Mouse (Mus musculus) intestine, embryonic 14.5 days (tissue): Measurements from ENCODE around the gene Tcaim. TPM values are rescaled to one million over a fixed set of nuclear protein-coding genes. Genes with fewer than 3 reads are reported as not detected.

Source experiments
- polyA plus RNA-seq: library from polyadenylated mRNA; unstranded; fragments of >200 nt; fragmentation: Nextera tagmentation; extraction: Ambion mirVana; gene quantifications from 2 replicates; pipeline ENCODE4 v1.2.1, GENCODE M21; 2014

The Tcaim gene
- polyA plus RNA-seq, 1 experiment from 2014 or later = 5.6 TPM

Other genes starting within 250 kb of the Tcaim start
- not detected in 2 replicates for gene Topaz1, start 58.2 kb upstream of the Tcaim start, polyA plus RNA-seq
- 0.32 and 0.42 TPM in 2 replicates for gene Gm35549, start 38.5 kb downstream of the Tcaim start, polyA plus RNA-seq
- 56.0 and 56.9 TPM in 2 replicates for gene Zfp445, start 60.5 kb downstream of the Tcaim start, polyA plus RNA-seq
- 3.2 and 3.3 TPM in 2 replicates for gene Zkscan7, start 80.1 kb downstream of the Tcaim start, polyA plus RNA-seq
- gene Zfp105, start 117.5 kb downstream of the Tcaim start, polyA plus RNA-seq = 17.5 and 19.7 TPM in 2 replicates
- gene 1110059G10Rik, start 145.5 kb downstream of the Tcaim start, polyA plus RNA-seq = 35.2 and 38.0 TPM in 2 replicates
- gene Kif15, start 145.5 kb downstream of the Tcaim start, polyA plus RNA-seq = 50.4 and 53.0 TPM in 2 replicates
- 20.5 and 20.8 TPM in 2 replicates for gene Tmem42, start 215.8 kb downstream of the Tcaim start, polyA plus RNA-seq
- 0.65 TPM in 1 of 2 replicates, not detected in the other for gene Tgm4, start 229.2 kb downstream of the Tcaim start, polyA plus RNA-seq